Mouse (Mus musculus) C2C12 (cell line): ENCODE results near the gene Ncf1.

Source experiments
- CEBPB ChIP-seq: IDR thresholded peaks from one replicate; pipeline ENCODE4 v1.6.1; 2011; ENCODE audit warnings: low read depth, mild to moderate bottlenecking, control low read depth, moderate library complexity
- CTCF ChIP-seq: IDR thresholded peaks from one replicate; pipeline ENCODE4 v1.5.1; 2011; ENCODE audit not compliant: control insufficient read depth, insufficient read depth, insufficient read length
- MAX ChIP-seq: IDR thresholded peaks from one replicate; pipeline ENCODE4 v1.6.1; 2011; ENCODE audit warnings: mild to moderate bottlenecking, control low read depth
- MYOD1 ChIP-seq: IDR thresholded peaks from one replicate; pipeline ENCODE4 v1.6.1; 2011; ENCODE audit warnings: low read depth; ENCODE audit not compliant: control insufficient read depth, insufficient read length
- MYOG ChIP-seq: IDR thresholded peaks from one replicate; pipeline ENCODE4 v1.6.1; 2011; ENCODE audit not compliant: control insufficient read depth, insufficient read length; ENCODE audit errors: extremely low read depth
- USF1 ChIP-seq: IDR thresholded peaks from one replicate; pipeline ENCODE4 v1.6.1; 2011; ENCODE audit warnings: low read depth, mild to moderate bottlenecking, control low read depth, moderate library complexity

DNA sequence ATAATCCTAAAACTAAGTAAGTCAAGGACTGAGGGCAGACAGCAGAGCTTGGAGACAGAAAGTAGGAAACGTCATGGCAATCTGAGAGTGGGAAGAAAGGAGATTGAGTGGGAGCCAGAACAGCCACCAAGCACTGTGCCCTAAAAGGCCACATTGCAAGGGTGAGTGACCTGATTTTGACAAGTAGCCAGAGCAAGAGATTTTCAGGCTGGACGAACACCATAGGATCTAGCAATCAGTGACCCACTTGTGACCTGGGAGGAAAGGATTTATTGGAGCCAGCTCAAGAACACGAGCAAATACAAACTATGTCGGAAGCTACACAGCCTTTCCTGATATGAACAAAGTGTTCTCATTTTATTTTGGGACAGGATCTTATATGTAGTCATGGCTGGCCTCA, 46.7 kb downstream of the Ncf1 start:
- TF ChIP-seq CTCF = no peak
- TF ChIP-seq MAX = no peak
- TF ChIP-seq CEBPB = no peak
- TF ChIP-seq MYOG = no peak
- no peak for TF ChIP-seq USF1
- TF ChIP-seq MYOD1 = no peak
